Mouse (Mus musculus): ENCODE measurements around the gene Rp9.

- TF ChIP-seq POLR2A (IDR thresholded peaks at IDR 0.05; ENCODE audit: borderline replicate concordance, insufficient read depth, low read length) (no peak), CTCF (IDR thresholded peaks at IDR 0.05; ENCODE audit: borderline replicate concordance, insufficient read depth, low read depth, low read length) (peak; percentile 21; the same call in 1 of the 2 replicates)
These were observed 24.8 kb upstream of the Rp9 start for GRCm38 (mm10) chr9:22494203-22494807.

Data from cerebellum, adult 2 months (tissue).